Mouse (Mus musculus) embryonic facial prominence, embryonic 10.5 days (tissue): Measurements from ENCODE around the gene Ube2z. TPM values are rescaled to one million over a fixed set of nuclear protein-coding genes. Genes with fewer than 3 reads are reported as not detected.

ENCODE experiments used
- DNase-seq: peaks from one replicate; pipeline ENCODE4 v3.0.0-alpha.2; 2017; ENCODE audit warnings: low spot score
- H3K27ac ChIP-seq: fragments of 300-500 bp; sonication (generic); replicated peaks from 2 replicates; pipeline ENCODE4 v1.5.1; 2016; ENCODE audit warnings: mild to moderate bottlenecking
- H3K27me3 ChIP-seq: fragments of 300-500 bp; sonication (generic); replicated peaks from 2 replicates; pipeline ENCODE4 v1.6.1; 2016; ENCODE audit warnings: low read depth, mild to moderate bottlenecking; ENCODE audit not compliant: poor library complexity, severe bottlenecking
- H3K36me3 ChIP-seq: fragments of 300-500 bp; sonication (generic); replicated peaks from 2 replicates; pipeline ENCODE4 v1.6.1; 2016; ENCODE audit warnings: mild to moderate bottlenecking, moderate library complexity
- H3K4me1 ChIP-seq: fragments of 300-500 bp; sonication (generic); 2 replicates; pipeline ENCODE4 v1.6.1; 2016
- H3K4me3 ChIP-seq: fragments of 300-500 bp; sonication (generic); 2 replicates; pipeline ENCODE4 v1.5.1; 2016; ENCODE audit warnings: mild to moderate bottlenecking, moderate library complexity
- H3K9me3 ChIP-seq: fragments of 300-500 bp; sonication (generic); 2 replicates; pipeline ENCODE4 v1.6.1; 2016; ENCODE audit warnings: mild to moderate bottlenecking
- WGBS: fragments of 180-500 bp; shearing (Covaris S2); methylation state at CpG from one replicate; pipeline ENCODE4 v1.1.7; 2016; 5-methylcytosine and 5-hydroxymethylcytosine counted together
- polyA plus RNA-seq: library from polyadenylated mRNA; unstranded; fragments of >200 nt; fragmentation: Nextera tagmentation; extraction: Ambion mirVana; gene quantifications from 2 replicates; pipeline ENCODE4 v1.2.1, GENCODE M21; 2016

Ube2z gene
- polyA plus RNA-seq, 1 experiment from 2014 or later, result 35.2 TPM

- DNase-seq, result no peak
- no peaks in the 10 kb centered on the region for H3K4me1 ChIP-seq
- WGBS, result 69% methylated on average over 5 of the region's 5 CpGs
- no peaks in the 10 kb centered on the region for H3K9me3 ChIP-seq
- no peak overlapping the region for H3K27ac ChIP-seq
- H3K27me3 ChIP-seq, result peaks cover 3% of the 10 kb centered on the region; the same call in 1 of the 2 replicates
- H3K36me3 ChIP-seq, result no peaks in the 10 kb centered on the region
- no peak overlapping the region for H3K4me3 ChIP-seq
Observed at GRCm38 (mm10) chr11:96028130-96028529, 37.1 kb downstream of the Ube2z start.

- DNase-seq, result no peak
- whole genome bisulfite sequencing, result 66% methylated on average over 4 of the region's 4 CpGs
- no peaks in the 10 kb centered on the region for H3K27me3 ChIP-seq
- no peak overlapping the region for H3K27ac ChIP-seq
- H3K4me3 ChIP-seq, result no peak overlapping the region
- H3K36me3 ChIP-seq, result no peaks in the 10 kb centered on the region
- H3K4me1 ChIP-seq, result peaks cover 15% of the 10 kb centered on the region
- H3K9me3 ChIP-seq, result no peaks in the 10 kb centered on the region
Observed at GRCm38 (mm10) chr11:96020622-96021021, 44.6 kb downstream of the Ube2z start.

GRCm38 (mm10) chr11:96017941-96018351, 47.2 kb downstream of the Ube2z start:
- no peaks in the 10 kb centered on the region for H3K9me3 ChIP-seq
- no peaks in the 10 kb centered on the region for H3K36me3 ChIP-seq
- 13% methylated on average over 9 of the region's 9 CpGs for WGBS
- DNase-seq, result peak; percentile 50
- peak overlapping the region; percentile 21 for H3K27ac ChIP-seq
- no peak overlapping the region for H3K4me3 ChIP-seq
- peaks cover 21% of the 10 kb centered on the region for H3K4me1 ChIP-seq
- H3K27me3 ChIP-seq, result no peaks in the 10 kb centered on the region

GRCm38 (mm10) chr11:96015421-96015820, 49.8 kb downstream of the Ube2z start:
- H3K27ac ChIP-seq, result no peak overlapping the region
- H3K4me1 ChIP-seq, result peaks cover 46% of the 10 kb centered on the region
- WGBS, result 53% methylated on average over 5 of the region's 5 CpGs
- DNase-seq, result no peak
- no peaks in the 10 kb centered on the region for H3K36me3 ChIP-seq
- no peak overlapping the region for H3K4me3 ChIP-seq
- H3K9me3 ChIP-seq, result no peaks in the 10 kb centered on the region
- no peaks in the 10 kb centered on the region for H3K27me3 ChIP-seq

GRCm38 (mm10) chr11:96011982-96012381, 53.2 kb downstream of the Ube2z start:
- H3K27me3 ChIP-seq, result no peaks in the 10 kb centered on the region
- H3K9me3 ChIP-seq, result no peaks in the 10 kb centered on the region
- no peaks in the 10 kb centered on the region for H3K36me3 ChIP-seq
- peak overlapping the region; percentile 83 for H3K27ac ChIP-seq
- 4% methylated on average over 6 of the region's 8 CpGs for WGBS
- DNase-seq, result peak; percentile 68
- peak overlapping the region; percentile 45 for H3K4me3 ChIP-seq
- H3K4me1 ChIP-seq, result peaks cover 52% of the 10 kb centered on the region

GRCm38 (mm10) chr11:96008827-96009226, 56.4 kb downstream of the Ube2z start:
- DNase-seq, result peak; percentile 39
- Histone ChIP-seq H3K27me3 (no peaks in the 10 kb centered on the region), H3K27ac (peak overlapping the region; percentile 30; the same call in 1 of the 2 replicates), H3K4me3 (peak overlapping the region; percentile 85), H3K9me3 (no peaks in the 10 kb centered on the region), H3K4me1 (peaks cover 49% of the 10 kb centered on the region), H3K36me3 (no peaks in the 10 kb centered on the region)
- WGBS, result 0% methylated on average over 1 of the region's 1 CpGs

GRCm38 (mm10) chr11:96007516-96008235, 57.5 kb downstream of the Ube2z start:
- peaks cover 5% of the 10 kb centered on the region for H3K36me3 ChIP-seq
- peak overlapping the region; percentile 85 for H3K4me3 ChIP-seq
- peak overlapping the region; percentile 99 for H3K27ac ChIP-seq
- H3K9me3 ChIP-seq, result no peaks in the 10 kb centered on the region
- peaks cover 53% of the 10 kb centered on the region for H3K4me1 ChIP-seq
- no peaks in the 10 kb centered on the region for H3K27me3 ChIP-seq
- under 1% methylated on average over 33 of the region's 33 CpGs for WGBS
- peak; percentile 77 for DNase-seq

- Histone ChIP-seq H3K27ac (peak overlapping the region; percentile 99), H3K36me3 (peaks cover 5% of the 10 kb centered on the region), H3K27me3 (no peaks in the 10 kb centered on the region), H3K4me1 (peaks cover 53% of the 10 kb centered on the region), H3K4me3 (peak overlapping the region; percentile 85), H3K9me3 (no peaks in the 10 kb centered on the region)
- under 1% methylated on average over 66 of the region's 67 CpGs for WGBS
- peak; percentile 94 for DNase-seq
Observed at GRCm38 (mm10) chr11:96006852-96007515, 58.2 kb downstream of the Ube2z start.

GRCm38 (mm10) chr11:96006367-96006851, 58.8 kb downstream of the Ube2z start:
- no peak for DNase-seq
- Histone ChIP-seq H3K27me3 (no peaks in the 10 kb centered on the region), H3K4me1 (peaks cover 53% of the 10 kb centered on the region), H3K4me3 (peak overlapping the region; percentile 85), H3K27ac (peak overlapping the region; percentile 99), H3K36me3 (peaks cover 8% of the 10 kb centered on the region), H3K9me3 (no peaks in the 10 kb centered on the region)
- WGBS, result under 1% methylated on average over 33 of the region's 33 CpGs

- Histone ChIP-seq H3K27me3 (no peaks in the 10 kb centered on the region), H3K36me3 (peaks cover 14% of the 10 kb centered on the region), H3K9me3 (no peaks in the 10 kb centered on the region), H3K27ac (peak within 1 kb of the TSS; percentile 99), H3K4me1 (peaks cover 53% of the 10 kb centered on the region), H3K4me3 (peak within 1 kb of the TSS; percentile 85)
- DNase-seq, result peak; percentile 92
- under 1% methylated on average over 70 of the region's 74 CpGs for WGBS
Observed at GRCm38 (mm10) chr11:96005403-96006271, 59.6 kb downstream of the Ube2z start, which contains the start of gene Igf2bp1. Gene Igf2bp1 (minus strand): TSS chr11:96005940.

GRCm38 (mm10) chr11:96004793-96005402, 60.3 kb downstream of the Ube2z start:
- Histone ChIP-seq H3K4me1 (peaks cover 53% of the 10 kb centered on the region), H3K27ac (peak overlapping the region; percentile 99), H3K9me3 (no peaks in the 10 kb centered on the region), H3K27me3 (no peaks in the 10 kb centered on the region), H3K36me3 (peaks cover 19% of the 10 kb centered on the region), H3K4me3 (peak overlapping the region; percentile 85)
- WGBS, result under 1% methylated on average over 57 of the region's 57 CpGs
- DNase-seq, result peak; percentile 74
